ENCODE assay signal across 9 mouse cellular contexts in the genomic region with DNA sequence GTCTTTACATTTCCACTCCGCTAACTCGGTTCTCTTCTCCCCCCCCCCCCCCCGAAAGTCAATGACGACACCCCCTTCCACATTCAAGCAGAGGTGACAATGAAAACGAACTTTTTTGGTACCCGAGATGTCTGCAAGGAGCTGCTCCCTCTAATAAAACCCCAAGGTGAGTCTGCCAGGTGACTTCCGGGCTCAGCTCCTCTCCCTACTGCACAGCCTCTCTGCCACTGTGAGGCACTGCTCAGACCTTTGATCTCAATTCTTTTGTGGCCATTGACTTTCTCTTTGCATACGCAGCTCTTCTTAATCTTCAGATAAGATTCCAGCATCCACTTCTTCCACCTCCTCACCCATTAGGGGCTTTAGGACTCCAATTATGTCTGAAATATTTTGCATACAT. TPM values are rescaled to one million over a fixed set of nuclear protein-coding genes. Genes with fewer than 3 reads are reported as not detected.
DNase-seq lines count a peak whose midpoint lies in the region; ATAC-seq and TF ChIP-seq lines count a peak whose summit lies in the region.
"Had no signal": no experiment of that assay in that cellular context is flagged by ENCODE, and none has a peak within 500 bp of the region (broad histone marks: within the 10 kb centered on the region; RNA-seq: fewer than 3 reads in every experiment).

No protein-coding gene starts in this region.

- WGBS in kidney, postnatal 0 days = 65% methylated on average over 8 of the region's 8 CpGs
- 64% methylated on average over 8 of the region's 8 CpGs for WGBS in embryonic facial prominence, embryonic 15.5 days
- 74% methylated on average over 8 of the region's 8 CpGs for WGBS in limb, embryonic 11.5 days
- WGBS in neural tube, embryonic 14.5 days = 72% methylated on average over 8 of the region's 8 CpGs

- H3K27me3 ChIP-seq in kidney, postnatal 0 days (ENCODE audit: insufficient read depth, low read length) = no peaks in the 10 kb centered on the region
- no peaks in the 10 kb centered on the region for H3K27me3 ChIP-seq in embryonic facial prominence, embryonic 15.5 days
- H3K27me3 ChIP-seq in limb, embryonic 11.5 days (ENCODE audit: control insufficient read depth, insufficient read depth, low read length) = no peaks in the 10 kb centered on the region
- no peaks in the 10 kb centered on the region for H3K27me3 ChIP-seq in neural tube, embryonic 14.5 days (ENCODE audit: control insufficient read depth, insufficient read depth, low read length)
- H3K27me3 ChIP-seq: Patski had no signal

- no peak overlapping the region for H3K27ac ChIP-seq in kidney, postnatal 0 days
- H3K27ac ChIP-seq in embryonic facial prominence, embryonic 15.5 days (replicated peaks) = no peak overlapping the region
- no peak overlapping the region for H3K27ac ChIP-seq in limb, embryonic 11.5 days (replicated peaks; ENCODE audit: low read depth, low read length)
- H3K27ac ChIP-seq in neural tube, embryonic 14.5 days (ENCODE audit: low read depth, low read length) = no peak overlapping the region

- no peak overlapping the region for H3K9ac ChIP-seq in kidney, postnatal 0 days (ENCODE audit: low read depth, low read length)
- no peak overlapping the region for H3K9ac ChIP-seq in embryonic facial prominence, embryonic 15.5 days
- no peak overlapping the region for H3K9ac ChIP-seq in limb, embryonic 11.5 days (ENCODE audit: low read length)
- peak overlapping the region; percentile 68; the same call in 1 of the 2 replicates for H3K9ac ChIP-seq in neural tube, embryonic 14.5 days (replicated peaks; ENCODE audit: low read depth, low read length)

- TF ChIP-seq CTCF in kidney, postnatal 0 days (IDR thresholded peaks at IDR 0.05; ENCODE audit: low read depth) = no peak

- H3K36me3 ChIP-seq in kidney, postnatal 0 days (ENCODE audit: insufficient read depth, low read length) = no peaks in the 10 kb centered on the region
- peaks cover 18% of the 10 kb centered on the region; the same call in 1 of the 2 replicates for H3K36me3 ChIP-seq in embryonic facial prominence, embryonic 15.5 days
- no peaks in the 10 kb centered on the region; the same call in 1 of the 2 replicates for H3K36me3 ChIP-seq in limb, embryonic 11.5 days (ENCODE audit: control insufficient read depth, insufficient read depth, low read length)
- no peaks in the 10 kb centered on the region for H3K36me3 ChIP-seq in neural tube, embryonic 14.5 days (ENCODE audit: control insufficient read depth, insufficient read depth, low read length)

- peak overlapping the region; percentile 64 for H3K4me3 ChIP-seq in kidney, postnatal 0 days (replicated peaks; ENCODE audit: low read depth, low read length)
- peak overlapping the region; percentile 81 for H3K4me3 ChIP-seq in embryonic facial prominence, embryonic 15.5 days (replicated peaks)
- peak overlapping the region; percentile 66; the same call in 1 of the 2 replicates for H3K4me3 ChIP-seq in limb, embryonic 11.5 days (ENCODE audit: low read depth, low read length)
- H3K4me3 ChIP-seq in neural tube, embryonic 14.5 days (ENCODE audit: low read depth, low read length) = peak overlapping the region; percentile 67; the same call in 1 of the 2 replicates

- no peaks in the 10 kb centered on the region for H3K9me3 ChIP-seq in kidney, postnatal 0 days (replicated peaks; ENCODE audit: low read length)
- H3K9me3 ChIP-seq in embryonic facial prominence, embryonic 15.5 days (replicated peaks) = no peaks in the 10 kb centered on the region
- H3K9me3 ChIP-seq in limb, embryonic 11.5 days (ENCODE audit: control insufficient read depth, low read length) = no peaks in the 10 kb centered on the region
- no peaks in the 10 kb centered on the region for H3K9me3 ChIP-seq in neural tube, embryonic 14.5 days (ENCODE audit: control insufficient read depth, low read length)

- no peak for DNase-seq in kidney, postnatal 0 days (ENCODE audit: low spot score)
- no peak for DNase-seq in kidney, adult 11 months
- no peak for DNase-seq in limb, embryonic 11.5 days (ENCODE audit: low spot score)
- no peak for DNase-seq in spleen, postnatal 36 days (ENCODE audit: low spot score in 2 of 2)
- DNase-seq in adrenal gland, postnatal 36 days = no peak
- DNase-seq in thymus, adult 18-20 months = no peak

- H3K4me1 ChIP-seq in kidney, postnatal 0 days (replicated peaks; ENCODE audit: insufficient read depth, low read length) = peaks cover 7% of the 10 kb centered on the region; the same call in 1 of the 2 replicates
- peaks cover 17% of the 10 kb centered on the region for H3K4me1 ChIP-seq in embryonic facial prominence, embryonic 15.5 days
- 0 out of 2 replicates have a peak, but pooled peaks cover 11% of the 10 kb centered on the region for H3K4me1 ChIP-seq in limb, embryonic 11.5 days (ENCODE audit: control insufficient read depth, insufficient read depth, low read length)
- H3K4me1 ChIP-seq in neural tube, embryonic 14.5 days (ENCODE audit: control insufficient read depth, insufficient read depth, low read length) = peaks cover 7% of the 10 kb centered on the region

- no peak for ATAC-seq in kidney, postnatal 0 days (replicated peaks; ENCODE audit: low FRiP score, low read depth)
- ATAC-seq in embryonic facial prominence, embryonic 15.5 days (ENCODE audit: insufficient number of reproducible peaks, low FRiP score, low TSS enrichment, low read depth) = no peak
- no peak for ATAC-seq in limb, embryonic 11.5 days (ENCODE audit: insufficient number of reproducible peaks, low FRiP score, low TSS enrichment, low read depth)
- ATAC-seq in neural tube, embryonic 14.5 days (ENCODE audit: low read depth) = no peak
- ATAC-seq: Patski had no signal

- H3K4me2 ChIP-seq in kidney, postnatal 0 days (ENCODE audit: low read length) = peak overlapping the region; percentile 90
- H3K4me2 ChIP-seq in embryonic facial prominence, embryonic 15.5 days (replicated peaks) = peak overlapping the region; percentile 81
- peak overlapping the region; percentile 79 for H3K4me2 ChIP-seq in limb, embryonic 11.5 days (ENCODE audit: low read depth, severe bottlenecking)
- peak overlapping the region; percentile 80 for H3K4me2 ChIP-seq in neural tube, embryonic 14.5 days (ENCODE audit: low read depth, low read length)

RNA-seq across cellular contexts. Expression of a gene that starts 3.1 kb away (rescaled TPM):
- 278 and 299 TPM in 2 replicates for polyA plus RNA-seq in kidney, postnatal 0 days (2015; fragmentation: Nextera tagmentation; extraction: Ambion mirVana)
- 92.8 and 96.6 TPM in 2 replicates for polyA plus RNA-seq in embryonic facial prominence, embryonic 15.5 days (2015; fragmentation: Nextera tagmentation; extraction: Ambion mirVana)
- 119 and 129 TPM in 2 replicates for polyA plus RNA-seq in limb, embryonic 11.5 days (2014; fragmentation: Nextera tagmentation; extraction: Ambion mirVana)
- polyA plus RNA-seq in neural tube, embryonic 14.5 days (2014; fragmentation: Nextera tagmentation; extraction: Ambion mirVana) = 143 and 146 TPM in 2 replicates
- 100 to 1,000 TPM in 1 of 2 experiments, 10 to 100 TPM in 1; 63.7 to 116 TPM for total RNA-seq in adrenal gland, postnatal 36 days (2021)

RNA-seq across cellular contexts. Expression of a gene that starts 4.9 kb away (rescaled TPM):
- 12.3 and 12.5 TPM in 2 replicates for polyA plus RNA-seq in kidney, postnatal 0 days (2015; fragmentation: Nextera tagmentation; extraction: Ambion mirVana)
- 12.3 and 17.0 TPM in 2 replicates for polyA plus RNA-seq in embryonic facial prominence, embryonic 15.5 days (2015; fragmentation: Nextera tagmentation; extraction: Ambion mirVana)
- polyA plus RNA-seq in limb, embryonic 11.5 days (2014; fragmentation: Nextera tagmentation; extraction: Ambion mirVana) = 15.2 and 19.0 TPM in 2 replicates
- polyA plus RNA-seq in neural tube, embryonic 14.5 days (2014; fragmentation: Nextera tagmentation; extraction: Ambion mirVana) = 12.3 and 19.9 TPM in 2 replicates
- 1 to 10 TPM; 2.7 to 6.2 TPM for total RNA-seq in adrenal gland, postnatal 36 days (2021)

RNA-seq across cellular contexts. Expression of a gene that starts 19.2 kb away (rescaled TPM):
- polyA plus RNA-seq in kidney, postnatal 0 days (2015; fragmentation: Nextera tagmentation; extraction: Ambion mirVana) = not detected in 2 replicates
- not detected in 2 replicates for polyA plus RNA-seq in embryonic facial prominence, embryonic 15.5 days (2015; fragmentation: Nextera tagmentation; extraction: Ambion mirVana)
- not detected in 2 replicates for polyA plus RNA-seq in limb, embryonic 11.5 days (2014; fragmentation: Nextera tagmentation; extraction: Ambion mirVana)
- 0.30 TPM in 1 of 2 replicates, not detected in the other for polyA plus RNA-seq in neural tube, embryonic 14.5 days (2014; fragmentation: Nextera tagmentation; extraction: Ambion mirVana)
- 1 to 10 TPM; 4.1 to 5.6 TPM for total RNA-seq in adrenal gland, postnatal 36 days (2021)
